Mouse (Mus musculus): ENCODE measurements around the gene Gsap. TPM values are rescaled to one million over a fixed set of nuclear protein-coding genes. Genes with fewer than 3 reads are reported as not detected.
"Not testable (repeated sequence)": the region's sequence is repeated elsewhere in the genome, so short reads cannot be mapped to it uniquely, and the experiment has no call there.

The Gsap gene
- polyA plus RNA-seq, 1 experiment from 2014 or later: 1.3 TPM

- Histone ChIP-seq H3K36me3 (no peaks in the 10 kb centered on the region), H3K4me3 (no peak overlapping the region), H3K27me3 (ENCODE audit: low read depth, poor library complexity, severe bottlenecking) (no peaks in the 10 kb centered on the region), H3K27ac (no peak overlapping the region), H3K9me3 (replicated peaks) (no peaks in the 10 kb centered on the region), H3K4me1 (peaks cover 9% of the 10 kb centered on the region)
- 77% methylated on average over 4 of the region's 4 CpGs for WGBS
- DNase-seq (ENCODE audit: low spot score): no peak
These were observed 84.7 kb downstream of the Gsap start for GRCm38 (mm10) chr5:21270756-21271155.

GRCm38 (mm10) chr5:21271386-21272354, 85.6 kb downstream of the Gsap start:
- Histone ChIP-seq H3K36me3 (no peaks in the 10 kb centered on the region), H3K4me3 (no peak overlapping the region), H3K4me1 (peaks cover 9% of the 10 kb centered on the region), H3K27me3 (ENCODE audit: low read depth, poor library complexity, severe bottlenecking) (no peaks in the 10 kb centered on the region), H3K27ac (no peak overlapping the region), H3K9me3 (replicated peaks) (no peaks in the 10 kb centered on the region)
- no peak for DNase-seq (ENCODE audit: low spot score)
- WGBS: 69% methylated on average over 9 of the region's 9 CpGs

GRCm38 (mm10) chr5:21277685-21278084, 91.6 kb downstream of the Gsap start:
- not testable (repeated sequence) for H3K4me1 ChIP-seq; H3K4me3 ChIP-seq; DNase-seq (ENCODE audit: low spot score); H3K36me3 ChIP-seq; H3K27ac ChIP-seq; H3K27me3 ChIP-seq (ENCODE audit: low read depth, poor library complexity, severe bottlenecking); H3K9me3 ChIP-seq (replicated peaks)
- WGBS: 52% methylated on average over 2 of the region's 2 CpGs

- Histone ChIP-seq H3K27me3 (ENCODE audit: low read depth, poor library complexity, severe bottlenecking) (no peaks in the 10 kb centered on the region), H3K4me3 (no peak overlapping the region), H3K36me3 (no peaks in the 10 kb centered on the region), H3K27ac (no peak overlapping the region), H3K4me1 (no peaks in the 10 kb centered on the region), H3K9me3 (replicated peaks) (no peaks in the 10 kb centered on the region)
- DNase-seq (ENCODE audit: low spot score): no peak
- 94% methylated on average over 12 of the region's 12 CpGs for WGBS
These were observed 97.5 kb downstream of the Gsap start for GRCm38 (mm10) chr5:21283356-21284062.

GRCm38 (mm10) chr5:21288658-21289435, 102.8 kb downstream of the Gsap start:
- WGBS: 82% methylated on average over 7 of the region's 7 CpGs
- Histone ChIP-seq H3K36me3 (no peaks in the 10 kb centered on the region), H3K27me3 (ENCODE audit: low read depth, poor library complexity, severe bottlenecking) (no peaks in the 10 kb centered on the region), H3K4me1 (no peaks in the 10 kb centered on the region), H3K4me3 (no peak overlapping the region), H3K9me3 (replicated peaks) (no peaks in the 10 kb centered on the region), H3K27ac (no peak overlapping the region)
- no peak for DNase-seq (ENCODE audit: low spot score)

GRCm38 (mm10) chr5:21290594-21290993, 104.5 kb downstream of the Gsap start:
- Histone ChIP-seq H3K27ac (no peak overlapping the region), H3K4me3 (no peak overlapping the region), H3K36me3 (no peaks in the 10 kb centered on the region), H3K4me1 (no peaks in the 10 kb centered on the region), H3K27me3 (ENCODE audit: low read depth, poor library complexity, severe bottlenecking) (no peaks in the 10 kb centered on the region), H3K9me3 (replicated peaks) (no peaks in the 10 kb centered on the region)
- 91% methylated on average over 8 of the region's 8 CpGs for WGBS
- DNase-seq (ENCODE audit: low spot score): no peak

GRCm38 (mm10) chr5:21295683-21296082, 109.6 kb downstream of the Gsap start:
- H3K27ac ChIP-seq: no peak overlapping the region
- no peaks in the 10 kb centered on the region for H3K4me1 ChIP-seq
- DNase-seq (ENCODE audit: low spot score): no peak
- no peaks in the 10 kb centered on the region for H3K27me3 ChIP-seq (ENCODE audit: low read depth, poor library complexity, severe bottlenecking)
- H3K9me3 ChIP-seq (replicated peaks): no peaks in the 10 kb centered on the region
- no peaks in the 10 kb centered on the region for H3K36me3 ChIP-seq
- no peak overlapping the region for H3K4me3 ChIP-seq
- WGBS: 86% methylated on average over 8 of the region's 8 CpGs

GRCm38 (mm10) chr5:21299076-21299755, 113.2 kb downstream of the Gsap start:
- Histone ChIP-seq H3K27me3 (ENCODE audit: low read depth, poor library complexity, severe bottlenecking) (no peaks in the 10 kb centered on the region), H3K4me1 (no peaks in the 10 kb centered on the region), H3K36me3 (no peaks in the 10 kb centered on the region), H3K4me3 (no peak overlapping the region), H3K27ac (no peak overlapping the region), H3K9me3 (replicated peaks) (no peaks in the 10 kb centered on the region)
- WGBS: 75% methylated on average over 21 of the region's 21 CpGs
- no peak for DNase-seq (ENCODE audit: low spot score)

GRCm38 (mm10) chr5:21300058-21300457, 114.0 kb downstream of the Gsap start:
- no peaks in the 10 kb centered on the region for H3K9me3 ChIP-seq (replicated peaks)
- H3K27ac ChIP-seq: no peak overlapping the region
- no peaks in the 10 kb centered on the region for H3K36me3 ChIP-seq
- H3K4me3 ChIP-seq: no peak overlapping the region
- WGBS: 92% methylated on average over 3 of the region's 3 CpGs
- H3K4me1 ChIP-seq: no peaks in the 10 kb centered on the region
- no peaks in the 10 kb centered on the region for H3K27me3 ChIP-seq (ENCODE audit: low read depth, poor library complexity, severe bottlenecking)
- DNase-seq (ENCODE audit: low spot score): no peak

GRCm38 (mm10) chr5:21301011-21301410, 115.0 kb downstream of the Gsap start:
- Histone ChIP-seq H3K4me3 (no peak overlapping the region), H3K36me3 (no peaks in the 10 kb centered on the region), H3K27me3 (ENCODE audit: low read depth, poor library complexity, severe bottlenecking) (no peaks in the 10 kb centered on the region), H3K4me1 (no peaks in the 10 kb centered on the region), H3K9me3 (replicated peaks) (no peaks in the 10 kb centered on the region), H3K27ac (no peak overlapping the region)
- no peak for DNase-seq (ENCODE audit: low spot score)
- WGBS: 89% methylated on average over 6 of the region's 6 CpGs

GRCm38 (mm10) chr5:21307165-21307564, 121.1 kb downstream of the Gsap start:
- H3K36me3 ChIP-seq: no peaks in the 10 kb centered on the region
- H3K4me1 ChIP-seq: no peaks in the 10 kb centered on the region
- DNase-seq (ENCODE audit: low spot score): no peak
- WGBS: 88% methylated on average over 5 of the region's 5 CpGs
- no peaks in the 10 kb centered on the region for H3K27me3 ChIP-seq (ENCODE audit: low read depth, poor library complexity, severe bottlenecking)
- H3K9me3 ChIP-seq (replicated peaks): no peaks in the 10 kb centered on the region
- no peak overlapping the region for H3K27ac ChIP-seq
- no peak overlapping the region for H3K4me3 ChIP-seq

GRCm38 (mm10) chr5:21314696-21315095, 128.6 kb downstream of the Gsap start:
- no peaks in the 10 kb centered on the region for H3K4me1 ChIP-seq
- no peaks in the 10 kb centered on the region for H3K27me3 ChIP-seq (ENCODE audit: low read depth, poor library complexity, severe bottlenecking)
- 89% methylated on average over 3 of the region's 3 CpGs for whole genome bisulfite sequencing

More at GRCm38 (mm10) chr5:21314696-21315095, 128.6 kb downstream of the Gsap start:
- Histone ChIP-seq H3K27ac (no peak overlapping the region), H3K4me3 (no peak overlapping the region), H3K36me3 (no peaks in the 10 kb centered on the region), H3K9me3 (replicated peaks) (no peaks in the 10 kb centered on the region)
- no peak for DNase-seq (ENCODE audit: low spot score)

Data from limb, embryonic 10.5 days (tissue).